Mouse (Mus musculus): ENCODE results near the gene Tle6. TPM values are rescaled to one million over a fixed set of nuclear protein-coding genes. Genes with fewer than 3 reads are reported as not detected.

The Tle6 gene
- total RNA-seq, 4 experiments from 2014 or later, result 10.3 to 17.2 (median 14.0) TPM

- no peak for DNase-seq (ENCODE audit: low spot score in 2 of 2)
Observed at GRCm38 (mm10) chr10:81564734-81565133, 36.1 kb downstream of the Tle6 start.

- no peak for DNase-seq (ENCODE audit: low spot score in 2 of 2)
Observed at GRCm38 (mm10) chr10:81564216-81564615, 36.7 kb downstream of the Tle6 start.

- DNase-seq (ENCODE audit: low spot score in 2 of 2), result no peak
Observed at GRCm38 (mm10) chr10:81563481-81563880, 37.4 kb downstream of the Tle6 start.

- DNase-seq (ENCODE audit: low spot score in 2 of 2), result no peak
Observed at GRCm38 (mm10) chr10:81562411-81562810, 38.5 kb downstream of the Tle6 start.

- DNase-seq (ENCODE audit: low spot score in 2 of 2), result no peak
Observed at GRCm38 (mm10) chr10:81560719-81561459, 40.0 kb downstream of the Tle6 start.

GRCm38 (mm10) chr10:81559627-81560539, 41.0 kb downstream of the Tle6 start:
- DNase-seq (ENCODE audit: low spot score in 2 of 2), result peak in 1 of 2 experiments; percentile 61

GRCm38 (mm10) chr10:81559163-81559626, 41.7 kb downstream of the Tle6 start, which contains the start of gene Aes:
Gene Aes (plus strand): TSS chr10:81559488.
- DNase-seq (ENCODE audit: low spot score in 2 of 2), result peak; percentile 59 to 69

GRCm38 (mm10) chr10:81557491-81557890, 43.4 kb downstream of the Tle6 start:
- no peak for DNase-seq (ENCODE audit: low spot score in 2 of 2)

- DNase-seq (ENCODE audit: low spot score in 2 of 2), result no peak
Observed at GRCm38 (mm10) chr10:81556282-81556681, 44.6 kb downstream of the Tle6 start.

GRCm38 (mm10) chr10:81553807-81554755, 46.8 kb downstream of the Tle6 start:
- no peak for DNase-seq (ENCODE audit: low spot score in 2 of 2)

GRCm38 (mm10) chr10:81553232-81553631, 47.6 kb downstream of the Tle6 start:
- DNase-seq (ENCODE audit: low spot score in 2 of 2), result no peak

- DNase-seq (ENCODE audit: low spot score in 2 of 2), result peak; percentile 51 to 85
Observed at GRCm38 (mm10) chr10:81551597-81552102, 49.2 kb downstream of the Tle6 start.

GRCm38 (mm10) chr10:81550257-81550656, 50.6 kb downstream of the Tle6 start:
- no peak for DNase-seq (ENCODE audit: low spot score in 2 of 2)

- DNase-seq (ENCODE audit: low spot score in 2 of 2), result no peak
Observed at GRCm38 (mm10) chr10:81548944-81549343, 51.9 kb downstream of the Tle6 start.

GRCm38 (mm10) chr10:81546788-81547571, 53.9 kb downstream of the Tle6 start:
- no peak for DNase-seq (ENCODE audit: low spot score in 2 of 2)

- DNase-seq (ENCODE audit: low spot score in 2 of 2), result no peak
Observed at GRCm38 (mm10) chr10:81546332-81546731, 54.5 kb downstream of the Tle6 start.

- peak; percentile 97 to 99 for DNase-seq (ENCODE audit: low spot score in 2 of 2)
Observed at GRCm38 (mm10) chr10:81545161-81545747, 55.6 kb downstream of the Tle6 start, which contains the start of gene Gna11. Gene Gna11 (minus strand): TSS chr10:81545190.

GRCm38 (mm10) chr10:81544296-81545160, 56.3 kb downstream of the Tle6 start:
- no peak for DNase-seq (ENCODE audit: low spot score in 2 of 2)
